Mouse (Mus musculus) liver, postnatal 0 days (tissue): ENCODE results near the gene Irs3. TPM values are rescaled to one million over a fixed set of nuclear protein-coding genes. Genes with fewer than 3 reads are reported as not detected.
A peak's percentile ranks its signal among the peaks of the same experiment; 100 is the strongest.

Experiments used
- ATAC-seq: fragments of 200-750 bp; cut with Nextera tagmentation; 2 replicates; pipeline ENCODE4 v1.8.0; 2017; ENCODE audit warnings: mild to moderate bottlenecking, moderate library complexity
- DNase-seq: peaks from one replicate; pipeline ENCODE4 v3.0.0-alpha.2; 2016
- H3K27ac ChIP-seq: fragments of 300-500 bp; sonication (generic); 2 replicates; pipeline ENCODE4 v1.5.1; 2014; ENCODE audit warnings: antibody characterized with exemption, moderate library complexity, mild to moderate bottlenecking, low read depth
- H3K27me3 ChIP-seq: fragments of 300-500 bp; sonication (generic); 2 replicates; pipeline ENCODE4 v1.6.1; 2014; ENCODE audit warnings: low read length, control low read depth, mixed read lengths; ENCODE audit not compliant: insufficient read depth
- H3K36me3 ChIP-seq: fragments of 300-500 bp; sonication (generic); replicated peaks from 2 replicates; pipeline ENCODE4 v1.6.1; 2014; ENCODE audit warnings: mild to moderate bottlenecking, control low read depth, low read length, moderate library complexity, mixed read lengths; ENCODE audit not compliant: insufficient read depth
- H3K4me1 ChIP-seq: fragments of 300-500 bp; sonication (generic); 2 replicates; pipeline ENCODE4 v1.6.1; 2014; ENCODE audit warnings: antibody characterized with exemption, mild to moderate bottlenecking, control low read depth; ENCODE audit not compliant: insufficient read depth
- H3K4me2 ChIP-seq: fragments of 300-500 bp; sonication (generic); 2 replicates; pipeline ENCODE4 v1.6.1; 2014; ENCODE audit warnings: low read depth, mild to moderate bottlenecking, low read length, moderate library complexity, mixed read lengths
- H3K4me3 ChIP-seq: fragments of 300-500 bp; sonication (generic); 2 replicates; pipeline ENCODE4 v1.5.1; 2014; ENCODE audit warnings: low read depth, low read length
- H3K9ac ChIP-seq: fragments of 300-500 bp; sonication (generic); replicated peaks from 2 replicates; pipeline ENCODE4 v1.6.1; 2014; ENCODE audit warnings: mild to moderate bottlenecking, moderate library complexity
- H3K9me3 ChIP-seq: fragments of 300-500 bp; sonication (generic); 2 replicates; pipeline ENCODE4 v1.6.1; 2016; ENCODE audit warnings: mild to moderate bottlenecking, control low read depth, low read length, mixed read lengths
- CTCF ChIP-seq: sonication (generic); IDR thresholded peaks from 2 replicates; pipeline ENCODE4 v1.5.1; 2016; ENCODE audit warnings: antibody characterized with exemption, low read depth
- EP300 ChIP-seq: IDR thresholded peaks from 2 replicates; pipeline ENCODE4 v1.6.1; 2016; ENCODE audit warnings: antibody characterized with exemption, low read depth, mild to moderate bottlenecking
- WGBS: fragments of 180-500 bp; shearing (Covaris S2); extraction: QIAGEN DNeasy Blood & Tissue Kit; methylation state at CpG from one replicate; pipeline ENCODE4 v1.1.7; 2014; ENCODE audit not compliant: insufficient replicate concordance; 5-methylcytosine and 5-hydroxymethylcytosine counted together
- polyA plus RNA-seq: library from polyadenylated mRNA; unstranded; fragments of >200 nt; fragmentation: Nextera tagmentation; extraction: Ambion mirVana; gene quantifications from 2 replicates; pipeline ENCODE4 v1.2.1, GENCODE M21; 2015

The Irs3 gene
- polyA plus RNA-seq, 1 experiment from 2014 or later: not detected

DNA sequence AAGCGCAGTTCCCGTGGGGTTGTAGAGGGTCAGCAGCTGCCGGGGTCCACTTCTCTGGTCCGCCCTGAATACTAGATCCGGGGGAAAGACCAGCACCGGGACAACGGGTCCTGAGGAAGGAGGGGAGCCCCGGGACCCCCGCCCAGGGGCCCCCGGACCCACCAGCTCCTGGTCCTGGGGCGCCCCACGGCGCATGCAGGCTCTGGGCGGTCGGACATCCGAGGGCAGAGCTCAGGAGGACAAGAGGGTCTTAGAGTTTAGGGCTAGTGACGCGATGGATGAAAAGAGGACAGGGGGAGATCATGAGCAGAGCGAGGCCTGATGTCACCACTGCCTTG is 45.3 kb downstream of the Irs3 start:
- H3K4me2 ChIP-seq: peak overlapping the region; percentile 98
- DNase-seq: no peak
- H3K9ac ChIP-seq: peak overlapping the region; percentile 88
- TF ChIP-seq CTCF (no peak), EP300 (no peak)
- H3K4me1 ChIP-seq: peaks cover 29% of the 10 kb centered on the region
- no peaks in the 10 kb centered on the region for H3K27me3 ChIP-seq
- ATAC-seq: peak; percentile 34
- H3K4me3 ChIP-seq: peak overlapping the region; percentile 69
- peak overlapping the region; percentile 79 for H3K27ac ChIP-seq
- no peaks in the 10 kb centered on the region for H3K9me3 ChIP-seq
- WGBS: under 1% methylated on average over 19 of the region's 19 CpGs
- H3K36me3 ChIP-seq: peaks cover 2% of the 10 kb centered on the region; the same call in 1 of the 2 replicates

GRCm38 (mm10) chr5:137599600-137599999 is 45.9 kb downstream of the Irs3 start:
- Histone ChIP-seq H3K9ac (peak overlapping the region; percentile 88), H3K4me2 (peak overlapping the region; percentile 98), H3K27ac (peak overlapping the region; percentile 79), H3K4me1 (peaks cover 29% of the 10 kb centered on the region), H3K36me3 (peaks cover 2% of the 10 kb centered on the region; the same call in 1 of the 2 replicates), H3K4me3 (peak overlapping the region; percentile 69), H3K27me3 (no peaks in the 10 kb centered on the region), H3K9me3 (no peaks in the 10 kb centered on the region)
- TF ChIP-seq CTCF (no peak), EP300 (no peak)
- DNase-seq: no peak
- ATAC-seq: no peak
- 28% methylated on average over 9 of the region's 9 CpGs for WGBS

GRCm38 (mm10) chr5:137598100-137598826 is 47.3 kb downstream of the Irs3 start:
- TF ChIP-seq EP300: no peak
- no peak for TF ChIP-seq CTCF
- H3K4me2 ChIP-seq: peak overlapping the region; percentile 98; the same call in 1 of the 2 replicates
- peaks cover 29% of the 10 kb centered on the region for H3K4me1 ChIP-seq
- peaks cover 2% of the 10 kb centered on the region; the same call in 1 of the 2 replicates for H3K36me3 ChIP-seq
- no peak overlapping the region for H3K9ac ChIP-seq
- no peaks in the 10 kb centered on the region for H3K27me3 ChIP-seq
- 0 out of 2 replicates have a peak overlapping the region, but pooled peaks have one; percentile 8 for H3K27ac ChIP-seq
- DNase-seq: no peak
- no peak overlapping the region for H3K4me3 ChIP-seq
- no peaks in the 10 kb centered on the region for H3K9me3 ChIP-seq
- 40% methylated on average over 2 of the region's 2 CpGs for WGBS
- ATAC-seq: no peak

DNA sequence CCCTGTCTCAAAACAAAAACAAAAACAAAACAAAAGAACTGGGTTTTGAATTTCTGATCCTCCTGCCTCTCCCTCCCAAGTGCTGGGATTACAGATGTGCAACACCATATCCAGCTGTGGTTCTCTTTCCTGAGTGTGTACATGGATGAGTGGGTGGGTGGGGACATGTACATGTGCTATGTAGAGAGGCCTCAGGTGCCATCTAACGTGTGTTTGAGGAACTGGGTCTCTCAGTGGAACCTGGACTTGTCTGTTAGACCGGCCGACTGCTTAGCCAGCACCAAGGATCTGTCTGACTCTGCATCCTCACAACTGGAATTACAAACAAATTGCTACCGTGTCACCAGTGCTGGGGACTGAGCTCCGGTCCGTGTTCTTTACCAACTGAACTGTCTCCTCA is 47.9 kb downstream of the Irs3 start:
- no peak for DNase-seq
- 72% methylated on average over 6 of the region's 6 CpGs for WGBS
- H3K27me3 ChIP-seq: no peaks in the 10 kb centered on the region
- peaks cover 28% of the 10 kb centered on the region for H3K4me1 ChIP-seq
- no peak overlapping the region for H3K4me3 ChIP-seq
- H3K9me3 ChIP-seq: no peaks in the 10 kb centered on the region
- no peak overlapping the region for H3K9ac ChIP-seq
- 0 out of 2 replicates have a peak overlapping the region, but pooled peaks have one; percentile 8 for H3K27ac ChIP-seq
- 0 out of 2 replicates have a peak overlapping the region, but pooled peaks have one; percentile 63 for H3K4me2 ChIP-seq
- peaks cover 2% of the 10 kb centered on the region; the same call in 1 of the 2 replicates for H3K36me3 ChIP-seq
- TF ChIP-seq CTCF (no peak), EP300 (no peak)
- no peak for ATAC-seq

GRCm38 (mm10) chr5:137596601-137597261 is 48.8 kb downstream of the Irs3 start:
- H3K27me3 ChIP-seq: no peaks in the 10 kb centered on the region
- H3K4me3 ChIP-seq: peak overlapping the region; percentile 26; the same call in 1 of the 2 replicates
- peaks cover 2% of the 10 kb centered on the region; the same call in 1 of the 2 replicates for H3K36me3 ChIP-seq
- TF ChIP-seq CTCF (no peak), EP300 (no peak)
- peak overlapping the region; percentile 70 for H3K27ac ChIP-seq
- H3K9ac ChIP-seq: no peak overlapping the region; the same call in 1 of the 2 replicates
- WGBS: 30% methylated on average over 29 of the region's 30 CpGs
- ATAC-seq (no peak), DNase-seq (no peak)
- H3K4me1 ChIP-seq: peaks cover 24% of the 10 kb centered on the region
- H3K4me2 ChIP-seq: peak overlapping the region; percentile 63
- no peaks in the 10 kb centered on the region for H3K9me3 ChIP-seq

- H3K4me2 ChIP-seq: no peak overlapping the region
- H3K27me3 ChIP-seq: no peaks in the 10 kb centered on the region
- no peak overlapping the region for H3K4me3 ChIP-seq
- ATAC-seq: no peak
- no peak overlapping the region for H3K27ac ChIP-seq
- peaks cover 2% of the 10 kb centered on the region; the same call in 1 of the 2 replicates for H3K36me3 ChIP-seq
- TF ChIP-seq EP300 (no peak), CTCF (no peak)
- no peak for DNase-seq
- H3K9me3 ChIP-seq: no peaks in the 10 kb centered on the region
- peaks cover 24% of the 10 kb centered on the region for H3K4me1 ChIP-seq
- no peak overlapping the region for H3K9ac ChIP-seq
- 85% methylated on average over 7 of the region's 7 CpGs for WGBS
These were observed 49.6 kb downstream of the Irs3 start for GRCm38 (mm10) chr5:137595921-137596320.

Other genes starting within 250 kb of the Irs3 start
- 0.01 and 0.06 TPM in 2 replicates for gene Zan, start 168.7 kb downstream of the Irs3 start, polyA plus RNA-seq
- 27.5 and 27.7 TPM in 2 replicates for gene Pop7, start 143.2 kb downstream of the Irs3 start, polyA plus RNA-seq
- 2.8 and 4.0 TPM in 2 replicates for gene Gigyf1, start 127.2 kb downstream of the Irs3 start, polyA plus RNA-seq
- 0.13 and 0.26 TPM in 2 replicates for gene Epo, start 112.5 kb downstream of the Irs3 start, polyA plus RNA-seq
- gene Gnb2, start 112.2 kb downstream of the Irs3 start, polyA plus RNA-seq: 165 and 177 TPM in 2 replicates
- not detected in 2 replicates for gene Actl6b, start 92.2 kb downstream of the Irs3 start, polyA plus RNA-seq
- 148 and 157 TPM in 2 replicates for gene Tfr2, start 75.9 kb downstream of the Irs3 start, polyA plus RNA-seq
- gene Mospd3, start 44.7 kb downstream of the Irs3 start, polyA plus RNA-seq: 26.2 and 28.3 TPM in 2 replicates
- gene Pcolce, start 31.9 kb downstream of the Irs3 start, polyA plus RNA-seq: 12.9 and 14.7 TPM in 2 replicates
- not detected in 2 replicates for gene Fbxo24, start 16.7 kb downstream of the Irs3 start, polyA plus RNA-seq
- 24.1 and 24.3 TPM in 2 replicates for gene Lrch4, start 16.6 kb downstream of the Irs3 start, polyA plus RNA-seq
- gene Gm20605, start 16.5 kb downstream of the Irs3 start, polyA plus RNA-seq: 2.4 and 2.6 TPM in 2 replicates
- gene Sap25, start 4.4 kb downstream of the Irs3 start, polyA plus RNA-seq: 3.4 and 4.0 TPM in 2 replicates
- 29.5 and 34.1 TPM in 2 replicates for gene Agfg2, start 39.0 kb upstream of the Irs3 start, polyA plus RNA-seq
- 0.11 and 0.18 TPM in 2 replicates for gene Nyap1, start 95.9 kb upstream of the Irs3 start, polyA plus RNA-seq
- 65.3 and 65.9 TPM in 2 replicates for gene Tsc22d4, start 100.0 kb upstream of the Irs3 start, polyA plus RNA-seq
- gene Ppp1r35, start 133.1 kb upstream of the Irs3 start, polyA plus RNA-seq: 13.4 and 18.1 TPM in 2 replicates
- 4.7 and 5.0 TPM in 2 replicates for gene Mepce, start 141.9 kb upstream of the Irs3 start, polyA plus RNA-seq
- 1.5 and 1.9 TPM in 2 replicates for gene Zcwpw1, start 142.1 kb upstream of the Irs3 start, polyA plus RNA-seq
- gene Pilra, start 190.6 kb upstream of the Irs3 start, polyA plus RNA-seq: 8.7 and 12.1 TPM in 2 replicates
- 11.7 and 11.9 TPM in 2 replicates for gene Pilrb1, start 212.4 kb upstream of the Irs3 start, polyA plus RNA-seq
- gene Pilrb2, start 226.1 kb upstream of the Irs3 start, polyA plus RNA-seq: 11.6 and 13.2 TPM in 2 replicates